Mouse (Mus musculus) splenic B cell, adult 2 months (primary cell): ENCODE results near the gene Med27.

Experiments used
- DNase-seq: peaks from one replicate; pipeline ENCODE4 v3.0.0-alpha.2; 2011; ENCODE audit warnings: low read depth, low spot score
- H3K27me3 ChIP-seq: 2 replicates; pipeline ENCODE4 v1.6.1; 2012; ENCODE audit warnings: mild to moderate bottlenecking, low read length, moderate library complexity, mixed read lengths; ENCODE audit not compliant: control insufficient read depth, poor library complexity, insufficient read depth, severe bottlenecking
- H3K36me3 ChIP-seq: 2 replicates; pipeline ENCODE4 v1.6.1; 2012; ENCODE audit warnings: mild to moderate bottlenecking, low read length, moderate library complexity, mixed read lengths; ENCODE audit not compliant: control insufficient read depth, poor library complexity, insufficient read depth, severe bottlenecking

Med27 gene

GRCm38 (mm10) chr2:29437861-29438529, 91.4 kb downstream of the Med27 start:
- Histone ChIP-seq H3K27me3 (no peaks in the 10 kb centered on the region), H3K36me3 (no peaks in the 10 kb centered on the region)
- DNase-seq = no peak

GRCm38 (mm10) chr2:29438530-29438862, 91.9 kb downstream of the Med27 start:
- Histone ChIP-seq H3K27me3 (no peaks in the 10 kb centered on the region), H3K36me3 (no peaks in the 10 kb centered on the region)
- DNase-seq = no peak

GRCm38 (mm10) chr2:29438986-29439385, 92.4 kb downstream of the Med27 start:
- no peaks in the 10 kb centered on the region for H3K27me3 ChIP-seq
- DNase-seq = no peak
- H3K36me3 ChIP-seq = no peaks in the 10 kb centered on the region

GRCm38 (mm10) chr2:29439396-29439795, 92.8 kb downstream of the Med27 start:
- DNase-seq = no peak
- H3K36me3 ChIP-seq = no peaks in the 10 kb centered on the region

GRCm38 (mm10) chr2:29439857-29440502, 93.4 kb downstream of the Med27 start:
- H3K36me3 ChIP-seq = no peaks in the 10 kb centered on the region
- H3K27me3 ChIP-seq = no peaks in the 10 kb centered on the region
- DNase-seq = no peak

More at GRCm38 (mm10) chr2:29439396-29439795, 92.8 kb downstream of the Med27 start:
- H3K27me3 ChIP-seq = no peaks in the 10 kb centered on the region

- no peak for DNase-seq
- Histone ChIP-seq H3K36me3 (no peaks in the 10 kb centered on the region), H3K27me3 (no peaks in the 10 kb centered on the region)
Observed at GRCm38 (mm10) chr2:29442275-29442674, 95.7 kb downstream of the Med27 start.

GRCm38 (mm10) chr2:29443626-29444217, 97.1 kb downstream of the Med27 start:
- Histone ChIP-seq H3K36me3 (no peaks in the 10 kb centered on the region), H3K27me3 (no peaks in the 10 kb centered on the region)
- DNase-seq = no peak

- Histone ChIP-seq H3K27me3 (no peaks in the 10 kb centered on the region), H3K36me3 (no peaks in the 10 kb centered on the region)
- no peak for DNase-seq
Observed at GRCm38 (mm10) chr2:29448476-29449002, 101.9 kb downstream of the Med27 start.

- DNase-seq = no peak
- H3K36me3 ChIP-seq = no peaks in the 10 kb centered on the region
- H3K27me3 ChIP-seq = no peaks in the 10 kb centered on the region
Observed at GRCm38 (mm10) chr2:29451368-29451999, 104.9 kb downstream of the Med27 start.

GRCm38 (mm10) chr2:29453376-29453775, 106.8 kb downstream of the Med27 start:
- H3K36me3 ChIP-seq = no peaks in the 10 kb centered on the region

GRCm38 (mm10) chr2:29456631-29457320, 110.2 kb downstream of the Med27 start:
- H3K36me3 ChIP-seq = no peaks in the 10 kb centered on the region
- no peak for DNase-seq
- no peaks in the 10 kb centered on the region for H3K27me3 ChIP-seq

More at GRCm38 (mm10) chr2:29453376-29453775, 106.8 kb downstream of the Med27 start:
- DNase-seq = no peak
- no peaks in the 10 kb centered on the region for H3K27me3 ChIP-seq

GRCm38 (mm10) chr2:29457677-29458076, 111.1 kb downstream of the Med27 start:
- no peak for DNase-seq
- H3K27me3 ChIP-seq = no peaks in the 10 kb centered on the region
- H3K36me3 ChIP-seq = no peaks in the 10 kb centered on the region

GRCm38 (mm10) chr2:29458346-29458950, 111.8 kb downstream of the Med27 start:
- H3K36me3 ChIP-seq = no peaks in the 10 kb centered on the region
- no peaks in the 10 kb centered on the region for H3K27me3 ChIP-seq
- DNase-seq = no peak

GRCm38 (mm10) chr2:29459648-29460047, 113.0 kb downstream of the Med27 start:
- no peak for DNase-seq
- Histone ChIP-seq H3K27me3 (no peaks in the 10 kb centered on the region), H3K36me3 (no peaks in the 10 kb centered on the region)
